Mouse (Mus musculus): ENCODE results near the gene Bag3. TPM values are rescaled to one million over a fixed set of nuclear protein-coding genes. Genes with fewer than 3 reads are reported as not detected.

Bag3 gene
- total RNA-seq, 2 experiments from 2014 or later, result 130 to 132 TPM

DNA sequence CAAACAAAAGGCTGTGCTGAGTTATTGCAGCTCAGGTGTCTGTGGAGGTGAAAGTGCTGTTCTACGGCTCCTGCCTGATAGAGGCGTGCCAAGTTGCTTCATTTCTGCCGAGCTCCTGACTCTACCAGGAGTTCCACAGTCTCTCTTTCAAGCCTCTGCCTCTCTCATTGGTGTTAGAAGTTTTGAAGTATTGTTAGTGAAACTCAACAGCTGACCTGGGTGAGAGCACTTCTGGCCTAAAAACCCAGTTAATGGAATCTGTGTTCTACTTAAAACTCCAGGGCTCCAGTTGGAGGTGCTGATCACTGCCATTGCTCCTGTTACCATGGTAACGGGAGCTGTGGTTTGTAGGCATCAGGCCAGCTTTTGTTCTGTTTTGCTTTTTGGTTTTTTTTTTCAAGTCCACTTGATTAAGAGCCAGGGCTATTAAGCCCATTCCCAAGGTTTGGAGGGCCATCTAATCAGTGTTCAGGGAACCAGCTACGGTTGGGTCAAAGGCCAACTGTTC, 11.6 kb downstream of the Bag3 start:
- no peak for DNase-seq
- intact Hi-C loops (cut with DNase I), result no loop called here

DNA sequence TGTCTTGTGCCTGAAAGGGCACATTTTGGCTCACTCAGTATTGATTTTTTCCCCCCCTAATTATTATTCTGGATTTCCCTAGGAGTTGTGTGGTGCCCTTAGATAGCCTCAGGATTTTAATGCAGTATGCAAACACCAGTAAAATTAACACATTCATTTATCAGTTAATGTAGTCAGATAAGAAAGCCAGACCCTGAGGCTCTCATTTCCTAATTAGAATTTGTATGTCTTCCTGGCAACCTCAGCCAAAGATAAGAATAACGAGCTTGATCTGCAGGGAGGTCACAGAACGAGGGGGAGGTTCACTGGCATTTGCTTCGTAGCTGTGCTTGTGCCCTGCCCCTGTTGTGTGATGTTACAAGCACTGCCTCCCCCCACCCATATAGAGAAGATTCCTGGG, 12.7 kb downstream of the Bag3 start:
- intact Hi-C loops (cut with DNase I), result no loop called here
- DNase-seq, result no peak

DNA sequence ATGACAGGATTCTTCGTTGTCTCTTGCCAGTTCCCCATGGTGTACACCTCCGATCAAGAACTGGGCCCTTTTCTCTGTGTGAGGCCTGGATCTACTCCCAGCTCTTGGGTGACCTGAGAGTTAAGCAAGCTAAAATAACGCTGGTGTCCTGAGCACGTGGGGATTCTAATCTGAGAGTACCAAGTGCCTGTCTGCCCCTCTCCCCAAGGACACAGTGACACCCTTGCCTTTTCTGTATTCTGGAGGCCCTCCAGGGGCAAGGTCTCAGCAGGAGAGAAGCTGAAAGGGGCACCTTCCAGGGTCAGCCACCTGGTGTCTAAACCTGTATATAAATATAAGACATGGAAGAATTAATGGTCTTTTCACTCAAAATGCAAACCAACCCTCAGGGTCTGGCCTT, 14.3 kb downstream of the Bag3 start:
- no peak for DNase-seq
- intact Hi-C loops (cut with DNase I), result no loop called here

DNA sequence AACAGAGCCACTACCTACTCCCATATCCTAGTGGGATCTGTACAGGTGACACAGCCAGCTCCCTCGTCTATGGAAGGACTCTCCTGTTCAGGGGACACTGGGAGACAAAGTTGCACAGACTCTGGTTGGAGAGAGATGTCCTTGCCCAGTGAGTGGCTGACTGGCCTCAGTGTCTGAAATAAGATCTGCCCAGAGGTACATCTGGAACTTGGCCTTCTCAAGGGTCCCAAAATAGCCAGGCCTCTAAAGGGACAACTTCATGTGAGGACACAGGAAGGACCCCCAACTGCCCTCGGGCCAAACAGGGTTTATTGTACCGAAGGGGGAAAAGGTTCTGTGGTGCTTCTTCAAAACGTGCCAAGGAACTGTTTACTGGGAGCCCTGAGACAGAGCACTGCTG, 14.8 kb downstream of the Bag3 start:
- intact Hi-C loops (cut with DNase I), result no loop called here
- no peak for DNase-seq

DNA sequence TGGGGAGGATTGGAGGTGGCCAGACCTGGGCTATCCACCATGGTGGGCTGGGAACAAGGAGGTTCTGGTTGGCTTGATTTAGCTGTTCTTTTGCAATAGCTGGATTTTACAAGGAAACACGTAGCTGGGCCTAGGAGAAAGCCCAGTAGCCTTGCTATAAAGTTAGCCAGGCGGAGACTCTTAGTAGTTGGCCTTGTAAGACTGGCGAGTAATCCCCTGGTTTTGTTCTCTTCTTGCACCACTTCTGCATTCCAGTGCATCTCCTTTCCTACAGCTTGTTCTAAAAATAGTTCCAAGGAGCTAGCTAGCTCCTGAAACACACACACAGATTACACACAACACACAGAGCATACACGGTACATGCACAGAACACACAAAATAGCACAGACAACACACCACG, 15.4 kb downstream of the Bag3 start:
- intact Hi-C loops (cut with DNase I), result no loop called here
- DNase-seq, result no peak

GRCm38 (mm10) chr7:128540111-128540510, 16.7 kb downstream of the Bag3 start:
- intact Hi-C loops (cut with DNase I), result no loop called here
- no peak for DNase-seq

DNA sequence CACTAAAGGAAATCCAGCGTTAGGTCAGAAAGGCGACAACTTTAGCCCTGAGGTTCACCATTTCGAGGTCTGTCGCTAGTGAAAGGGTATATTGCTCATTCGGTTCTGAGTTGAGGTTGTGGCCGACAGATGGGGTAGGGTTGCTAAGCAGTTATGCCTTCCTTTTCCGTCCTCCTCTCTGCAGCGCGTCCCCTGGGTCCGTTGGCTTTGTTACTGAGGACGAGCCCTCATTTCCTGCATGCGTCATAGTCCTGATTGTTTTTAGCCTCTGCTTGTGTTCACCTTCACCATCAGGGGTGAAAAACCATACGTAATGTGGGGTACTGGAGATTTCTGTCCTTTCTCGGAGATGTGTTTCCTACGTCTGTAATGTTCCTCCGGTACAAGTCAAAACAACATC, 17.3 kb downstream of the Bag3 start:
- intact Hi-C loops (cut with DNase I), result no loop called here

GRCm38 (mm10) chr7:128541186-128541585, 17.8 kb downstream of the Bag3 start:
- intact Hi-C loops (cut with DNase I), result no loop called here

More for the DNA sequence above, 17.3 kb downstream of the Bag3 start:
- DNase-seq, result no peak

DNA sequence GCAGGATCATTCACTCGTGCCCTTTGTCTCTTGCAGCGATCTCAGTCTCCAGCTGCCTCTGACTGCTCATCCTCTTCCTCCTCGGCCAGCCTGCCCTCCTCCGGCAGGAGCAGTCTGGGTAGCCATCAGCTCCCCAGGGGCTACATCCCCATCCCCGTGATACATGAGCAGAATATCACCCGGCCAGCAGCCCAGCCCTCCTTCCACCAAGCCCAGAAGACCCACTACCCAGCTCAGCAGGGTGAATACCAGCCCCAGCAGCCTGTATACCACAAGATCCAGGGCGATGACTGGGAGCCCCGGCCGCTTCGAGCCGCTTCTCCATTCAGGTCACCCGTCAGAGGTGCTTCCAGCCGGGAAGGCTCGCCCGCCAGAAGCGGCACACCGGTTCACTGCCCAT, 18.4 kb downstream of the Bag3 start:
- DNase-seq, result no peak
- intact Hi-C loops (cut with DNase I), result no loop called here

More at GRCm38 (mm10) chr7:128541186-128541585, 17.8 kb downstream of the Bag3 start:
- DNase-seq, result no peak

DNA sequence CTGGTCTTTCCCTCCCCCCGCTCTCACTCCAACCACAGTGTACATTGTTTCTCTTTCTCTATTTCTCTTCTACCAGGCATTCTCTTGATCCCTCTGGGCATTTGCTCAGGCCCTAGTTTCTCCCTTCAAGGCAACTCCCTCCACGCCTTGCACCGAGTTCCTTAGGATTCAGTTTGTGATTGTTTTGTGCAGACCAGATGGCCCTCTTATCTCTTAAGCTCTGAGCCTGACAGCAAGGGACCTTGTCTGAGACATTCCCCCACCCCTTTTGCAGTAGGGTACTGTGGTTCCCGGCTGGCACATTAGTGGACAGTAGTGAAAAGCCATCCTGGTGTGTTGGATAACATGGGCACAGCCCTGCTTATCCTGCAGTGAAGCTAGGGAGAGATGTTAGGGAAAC, 19.1 kb downstream of the Bag3 start:
- DNase-seq, result no peak
- intact Hi-C loops (cut with DNase I), result no loop called here

DNA sequence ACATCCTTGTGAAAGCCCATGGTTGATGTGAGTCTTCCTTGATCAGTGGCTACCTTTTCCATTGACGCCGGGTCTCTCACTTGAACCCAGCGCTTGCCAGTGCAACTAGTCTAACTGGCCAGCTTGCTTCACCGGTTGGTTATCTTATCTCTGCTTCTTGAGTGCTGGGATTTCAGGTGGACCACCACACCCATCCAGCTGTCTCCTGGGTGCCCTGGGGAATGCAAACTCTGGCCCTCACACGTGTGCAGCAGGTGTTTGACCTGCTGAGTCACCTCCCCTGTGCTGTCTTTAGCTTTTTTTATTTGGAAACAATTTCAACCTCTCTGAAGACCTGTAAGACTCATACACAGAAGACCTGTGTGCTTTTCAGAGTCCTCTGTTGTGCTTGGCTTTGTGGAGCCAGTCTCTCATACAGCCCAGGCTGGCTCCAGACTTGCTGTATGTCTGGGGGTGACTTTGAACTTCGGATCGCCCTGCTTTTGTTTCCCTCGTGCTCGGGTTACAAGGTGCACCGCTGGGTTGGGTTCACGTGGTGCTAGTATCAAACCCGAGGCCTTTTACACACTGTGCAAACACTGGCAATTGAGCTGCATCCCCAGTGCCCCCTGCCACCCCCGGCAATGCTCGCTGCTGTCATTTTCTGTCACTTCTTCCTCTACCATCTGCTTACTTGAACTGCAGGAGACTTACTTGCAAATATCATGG, 19.9 kb downstream of the Bag3 start:
- intact Hi-C loops (cut with DNase I), result no loop called here
- DNase-seq, result no peak

DNA sequence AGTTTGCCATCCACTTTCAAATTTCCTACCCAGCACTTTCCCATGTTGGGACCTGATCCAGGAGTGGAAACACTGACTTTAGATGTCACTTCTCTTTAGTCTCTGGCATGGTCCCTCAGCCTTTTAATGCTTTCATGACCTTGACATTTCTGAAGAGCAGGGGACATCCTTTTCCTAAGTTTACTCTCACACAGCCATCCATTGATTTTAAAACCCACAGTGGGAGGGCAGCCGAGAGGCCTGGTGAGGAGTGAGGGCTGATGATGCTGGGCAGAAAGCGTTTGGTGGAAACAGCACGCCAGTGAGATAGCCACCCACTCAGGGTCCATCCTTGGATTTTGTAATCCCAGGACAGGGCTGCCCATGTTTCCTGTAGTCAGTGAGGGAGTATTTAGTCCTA, 20.5 kb downstream of the Bag3 start:
- DNase-seq, result no peak
- intact Hi-C loops (cut with DNase I), result no loop called here

GRCm38 (mm10) chr7:128544566-128545262, 21.3 kb downstream of the Bag3 start:
- intact Hi-C loops (cut with DNase I), result no loop called here

GRCm38 (mm10) chr7:128546031-128546430, 22.6 kb downstream of the Bag3 start:
- DNase-seq, result no peak
- intact Hi-C loops (cut with DNase I), result no loop called here

More at GRCm38 (mm10) chr7:128544566-128545262, 21.3 kb downstream of the Bag3 start:
- no peak for DNase-seq

- intact Hi-C loops (cut with DNase I), result no loop called here
Measured at GRCm38 (mm10) chr7:128549137-128549536, 25.7 kb downstream of the Bag3 start.

GRCm38 (mm10) chr7:128550328-128551086, 27.1 kb downstream of the Bag3 start:
- no peak for DNase-seq
- intact Hi-C loops (cut with DNase I), result no loop called here

More at GRCm38 (mm10) chr7:128549137-128549536, 25.7 kb downstream of the Bag3 start:
- no peak for DNase-seq

GRCm38 (mm10) chr7:128551087-128551457, 27.7 kb downstream of the Bag3 start:
- DNase-seq, result no peak
- intact Hi-C loops (cut with DNase I), result no loop called here

DNA sequence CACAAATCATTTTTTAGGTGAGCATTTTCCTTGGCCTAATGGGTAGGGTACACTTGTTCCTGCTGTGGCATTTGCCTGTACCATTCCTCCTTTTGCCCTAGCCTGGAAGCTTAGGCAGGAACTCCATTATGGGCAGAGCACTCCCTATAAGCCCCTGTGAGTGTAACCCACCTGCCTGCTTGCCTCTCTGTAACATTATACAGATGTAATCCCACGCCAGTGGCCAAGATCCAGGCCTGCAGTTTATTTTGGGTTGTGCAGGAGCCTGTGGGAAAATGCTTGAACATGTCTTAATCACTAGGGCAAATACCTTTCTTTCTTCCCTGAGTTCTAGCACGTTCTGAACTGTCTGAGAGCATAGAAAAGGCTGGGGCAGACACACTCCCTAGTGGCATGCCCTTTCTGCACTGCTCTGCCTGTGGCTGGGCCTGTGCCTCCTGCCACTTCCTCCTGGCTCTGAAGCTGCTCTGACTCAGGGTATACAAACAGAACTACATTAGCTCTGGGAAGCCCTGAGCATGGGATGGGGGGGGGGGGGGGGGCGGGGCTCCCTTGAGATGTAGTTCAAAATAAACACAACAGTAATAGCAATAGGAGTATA, 29.8 kb downstream of the Bag3 start:
- intact Hi-C loops (cut with DNase I), result no loop called here
- DNase-seq, result no peak

DNA sequence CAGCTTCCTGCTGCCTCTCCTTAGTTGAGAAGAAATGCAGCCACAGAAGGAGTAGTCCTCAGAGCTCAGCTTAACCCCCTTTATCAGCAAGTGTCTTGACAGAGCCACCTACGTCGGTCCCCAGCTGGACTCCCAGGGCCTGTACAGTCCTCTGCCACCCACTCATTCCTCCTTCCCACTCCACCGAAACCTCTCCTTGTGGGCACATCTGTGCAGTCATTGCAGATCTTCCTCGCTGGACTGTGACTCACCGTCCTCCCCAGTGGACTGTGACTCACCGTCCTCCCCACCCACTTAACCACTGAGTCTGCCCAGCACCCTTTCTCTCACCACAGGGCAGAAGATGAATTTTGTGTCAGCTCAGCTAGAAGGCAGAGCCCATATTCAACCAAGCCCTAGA, 31.1 kb downstream of the Bag3 start:
- intact Hi-C loops (cut with DNase I), result no loop called here

DNA sequence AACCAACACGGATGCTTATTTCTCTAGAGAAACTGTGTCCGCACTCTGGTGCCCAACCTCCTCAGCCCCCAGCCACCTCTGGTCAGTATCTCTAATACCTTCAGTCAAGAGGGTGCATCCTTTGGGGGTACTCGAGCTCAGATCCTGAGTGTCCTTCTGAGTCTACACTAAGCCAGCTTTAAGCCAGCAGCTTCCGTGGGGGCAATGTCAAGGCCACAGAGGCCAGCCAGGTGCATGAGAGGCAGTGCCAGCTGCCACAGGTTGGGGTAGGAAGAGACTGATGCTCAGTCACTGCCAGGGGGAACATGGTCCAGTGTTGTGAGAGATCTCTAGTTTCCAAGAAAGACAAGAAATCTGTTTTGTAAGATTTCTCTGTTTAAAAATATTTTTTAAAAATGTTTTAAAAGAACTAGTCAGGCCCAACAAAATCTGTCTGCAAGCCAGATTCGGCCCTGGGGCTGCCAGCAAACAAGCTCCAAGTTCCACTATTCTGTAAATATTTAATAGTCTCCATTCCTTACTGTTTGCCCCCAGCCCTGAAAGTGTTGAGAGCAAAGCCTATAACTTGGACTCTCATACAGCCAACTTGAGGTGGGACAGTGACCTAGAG, 31.8 kb downstream of the Bag3 start:
- DNase-seq, result no peak
- intact Hi-C loops (cut with DNase I), result loop anchor here (5.0 kb wide), 1 partner anchor 122 kb away; no protein-coding TSS in a partner anchor

More for the DNA sequence above, 31.1 kb downstream of the Bag3 start:
- no peak for DNase-seq

All from gastrocnemius, postnatal 36 days (tissue).